Mouse (Mus musculus) forebrain, embryonic 15.5 days (tissue): ENCODE results near the gene Cap1. TPM values are rescaled to one million over a fixed set of nuclear protein-coding genes. Genes with fewer than 3 reads are reported as not detected.

Source experiments
- ATAC-seq: fragments of 200-750 bp; cut with Nextera tagmentation; replicated peaks from 2 replicates; pipeline ENCODE4 v1.8.0; 2017; ENCODE audit warnings: mild to moderate bottlenecking, moderate TSS enrichment, moderate library complexity
- H3K27ac ChIP-seq: fragments of 300-500 bp; sonication (generic); replicated peaks from 2 replicates; pipeline ENCODE4 v1.5.1; 2015; ENCODE audit warnings: mild to moderate bottlenecking, inconsistent platforms
- H3K27me3 ChIP-seq: fragments of 300-500 bp; sonication (generic); 2 replicates; pipeline ENCODE4 v1.6.1; 2015; ENCODE audit warnings: inconsistent platforms
- H3K36me3 ChIP-seq: fragments of 300-500 bp; sonication (generic); 2 replicates; pipeline ENCODE4 v1.6.1; 2015; ENCODE audit warnings: mild to moderate bottlenecking, inconsistent platforms
- H3K4me1 ChIP-seq: fragments of 300-500 bp; sonication (generic); 2 replicates; pipeline ENCODE4 v1.6.1; 2015; ENCODE audit warnings: inconsistent platforms
- H3K4me2 ChIP-seq: fragments of 300-500 bp; sonication (generic); replicated peaks from 2 replicates; pipeline ENCODE4 v1.6.1; 2015; ENCODE audit warnings: mild to moderate bottlenecking, inconsistent platforms
- H3K4me3 ChIP-seq: fragments of 300-500 bp; sonication (generic); 2 replicates; pipeline ENCODE4 v1.5.1; 2015; ENCODE audit warnings: mild to moderate bottlenecking, inconsistent platforms
- H3K9ac ChIP-seq: fragments of 300-500 bp; sonication (generic); replicated peaks from 2 replicates; pipeline ENCODE4 v1.6.1; 2015; ENCODE audit warnings: mild to moderate bottlenecking, inconsistent platforms
- H3K9me3 ChIP-seq: fragments of 300-500 bp; sonication (generic); 2 replicates; pipeline ENCODE4 v1.6.1; 2016; ENCODE audit warnings: inconsistent platforms
- WGBS: fragments of 180-500 bp; shearing (Covaris S2); methylation state at CpG from one replicate; pipeline ENCODE4 v1.1.7; 2015; ENCODE audit warnings: mixed read lengths; 5-methylcytosine and 5-hydroxymethylcytosine counted together
- polyA plus RNA-seq: library from polyadenylated mRNA; unstranded; fragments of >200 nt; fragmentation: Nextera tagmentation; extraction: Ambion mirVana; gene quantifications from 2 replicates; pipeline ENCODE4 v1.2.1, GENCODE M21; 2015

The Cap1 gene
- polyA plus RNA-seq, 1 experiment from 2014 or later: 62.4 TPM

DNA sequence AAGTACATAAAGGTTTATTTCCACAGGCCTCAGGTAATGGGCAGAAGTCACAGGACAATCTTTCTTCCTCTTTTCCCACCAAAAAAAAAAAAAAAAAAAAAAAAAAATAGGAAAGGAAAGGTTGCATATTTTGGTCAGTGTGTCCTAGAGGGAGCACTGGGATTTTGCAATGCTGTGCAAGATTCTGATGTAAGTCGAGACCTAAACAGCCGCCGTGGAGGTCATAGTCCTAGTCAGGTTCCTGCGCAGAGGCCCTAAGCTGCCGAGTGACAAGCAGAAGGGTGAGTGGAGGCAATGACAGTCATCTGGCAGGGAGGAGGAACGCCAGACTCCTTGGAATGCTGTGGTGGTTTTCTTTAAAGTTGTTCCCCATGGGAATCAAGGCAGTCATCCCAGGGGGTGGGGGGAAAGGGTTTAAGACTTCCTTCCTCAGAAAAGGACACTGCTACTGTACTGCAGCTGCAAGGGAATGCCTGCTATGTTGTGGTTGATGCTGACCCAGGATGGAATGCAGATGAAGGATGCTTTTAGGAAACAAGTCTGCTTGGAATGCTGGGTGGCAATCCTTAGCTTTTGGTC, 26.7 kb downstream of the Cap1 start:
- H3K4me3 ChIP-seq: no peak overlapping the region
- no peaks in the 10 kb centered on the region for H3K27me3 ChIP-seq
- H3K9me3 ChIP-seq: no peaks in the 10 kb centered on the region
- no peaks in the 10 kb centered on the region for H3K4me1 ChIP-seq
- no peak overlapping the region for H3K4me2 ChIP-seq
- WGBS: 91% methylated on average over 6 of the region's 6 CpGs
- H3K36me3 ChIP-seq: peaks cover 87% of the 10 kb centered on the region
- ATAC-seq: no peak
- H3K27ac ChIP-seq: no peak overlapping the region
- H3K9ac ChIP-seq: no peak overlapping the region

DNA sequence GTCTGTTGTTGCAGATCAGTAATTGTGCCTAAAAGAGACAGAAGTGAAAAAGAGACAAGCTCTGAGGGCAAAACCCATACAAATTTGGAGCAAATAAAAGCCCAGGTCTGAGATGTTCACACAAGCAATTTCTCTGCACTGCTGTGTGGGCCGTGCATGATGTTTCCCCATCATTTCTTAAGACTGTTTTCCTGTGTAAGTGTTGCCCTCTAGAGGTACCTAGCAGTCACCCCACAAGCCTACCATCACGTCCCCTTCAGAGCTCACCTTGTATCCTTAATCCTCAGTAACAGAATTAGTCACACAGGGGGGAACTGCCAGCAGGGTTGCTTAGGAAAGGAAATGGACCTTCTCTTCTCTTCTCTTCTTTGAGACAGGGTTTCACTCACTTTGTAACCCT, 27.9 kb downstream of the Cap1 start:
- Histone ChIP-seq H3K9me3 (no peaks in the 10 kb centered on the region), H3K36me3 (peaks cover 84% of the 10 kb centered on the region), H3K4me3 (no peak overlapping the region), H3K4me2 (no peak overlapping the region), H3K4me1 (no peaks in the 10 kb centered on the region), H3K9ac (no peak overlapping the region), H3K27me3 (no peaks in the 10 kb centered on the region), H3K27ac (no peak overlapping the region)
- 31% methylated on average over 2 of the region's 2 CpGs for WGBS
- no peak for ATAC-seq

- ATAC-seq: no peak
- H3K36me3 ChIP-seq: peaks cover 75% of the 10 kb centered on the region
- 89% methylated on average over 4 of the region's 4 CpGs for WGBS
- no peak overlapping the region for H3K27ac ChIP-seq
- H3K4me1 ChIP-seq: no peaks in the 10 kb centered on the region
- H3K4me3 ChIP-seq: no peak overlapping the region
- H3K4me2 ChIP-seq: no peak overlapping the region
- H3K27me3 ChIP-seq: no peaks in the 10 kb centered on the region
- no peak overlapping the region for H3K9ac ChIP-seq
- H3K9me3 ChIP-seq: no peaks in the 10 kb centered on the region
Observed at GRCm38 (mm10) chr4:122854770-122855169, 31.1 kb downstream of the Cap1 start.

DNA sequence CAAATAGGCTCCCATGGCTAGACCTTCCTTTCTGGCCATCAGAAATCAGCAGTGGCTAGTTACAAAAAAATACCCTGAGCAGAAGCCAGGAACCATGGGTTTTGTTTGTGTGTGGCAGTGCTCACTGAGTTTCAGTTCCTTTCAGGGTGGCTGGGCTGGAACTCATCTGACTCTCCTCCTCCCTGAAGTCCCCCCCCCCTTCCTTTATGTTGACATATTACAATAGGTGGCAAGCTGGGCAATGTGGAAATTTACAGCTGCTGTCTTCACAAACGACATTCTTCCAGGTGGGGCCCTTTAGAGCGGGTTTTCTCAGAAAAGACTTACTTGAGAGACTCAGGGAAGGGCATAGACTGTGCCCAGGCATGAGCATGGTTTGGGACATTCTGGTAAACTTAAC, 32.2 kb downstream of the Cap1 start:
- H3K4me2 ChIP-seq: no peak overlapping the region
- 69% methylated on average over 2 of the region's 2 CpGs for WGBS
- no peak for ATAC-seq
- H3K4me3 ChIP-seq: no peak overlapping the region
- peaks cover 73% of the 10 kb centered on the region for H3K36me3 ChIP-seq
- H3K9ac ChIP-seq: no peak overlapping the region
- no peaks in the 10 kb centered on the region for H3K27me3 ChIP-seq
- no peaks in the 10 kb centered on the region for H3K4me1 ChIP-seq
- no peaks in the 10 kb centered on the region for H3K9me3 ChIP-seq
- H3K27ac ChIP-seq: no peak overlapping the region

- H3K36me3 ChIP-seq: peaks cover 68% of the 10 kb centered on the region
- no peaks in the 10 kb centered on the region for H3K4me1 ChIP-seq
Observed at GRCm38 (mm10) chr4:122851535-122851934, 34.3 kb downstream of the Cap1 start.

DNA sequence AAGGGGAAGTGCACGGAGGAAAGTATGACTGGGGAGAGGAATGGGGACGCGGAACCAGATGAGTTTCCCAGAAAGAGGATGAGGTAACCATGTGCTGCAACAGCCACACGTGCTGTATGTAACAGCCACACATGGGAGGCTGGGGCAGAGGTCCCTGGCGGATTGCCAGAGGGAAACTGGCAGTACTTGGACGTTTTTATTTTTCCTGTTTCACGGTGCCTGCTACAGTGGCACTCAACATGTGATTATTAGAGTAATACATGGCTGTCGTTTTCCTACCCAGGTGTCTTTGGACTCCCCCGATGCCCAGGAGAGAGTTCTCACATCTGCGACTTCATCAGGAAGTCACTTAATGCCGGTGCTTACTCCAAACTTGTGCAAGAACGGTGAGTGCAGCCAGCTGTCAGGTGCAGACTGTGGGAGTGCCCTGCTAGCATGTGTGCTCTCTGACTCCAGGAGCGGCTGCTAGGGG, 37.7 kb downstream of the Cap1 start:
- no peak overlapping the region for H3K27ac ChIP-seq
- H3K9ac ChIP-seq: no peak overlapping the region
- H3K4me1 ChIP-seq: no peaks in the 10 kb centered on the region
- no peak for ATAC-seq
- 79% methylated on average over 13 of the region's 13 CpGs for WGBS
- H3K4me3 ChIP-seq: no peak overlapping the region
- peaks cover 60% of the 10 kb centered on the region for H3K36me3 ChIP-seq
- no peak overlapping the region for H3K4me2 ChIP-seq
- H3K9me3 ChIP-seq: no peaks in the 10 kb centered on the region
- no peaks in the 10 kb centered on the region for H3K27me3 ChIP-seq

More at GRCm38 (mm10) chr4:122851535-122851934, 34.3 kb downstream of the Cap1 start:
- Histone ChIP-seq H3K9ac (no peak overlapping the region), H3K9me3 (no peaks in the 10 kb centered on the region), H3K4me2 (no peak overlapping the region), H3K27me3 (no peaks in the 10 kb centered on the region), H3K27ac (no peak overlapping the region), H3K4me3 (no peak overlapping the region)
- no peak for ATAC-seq

DNA sequence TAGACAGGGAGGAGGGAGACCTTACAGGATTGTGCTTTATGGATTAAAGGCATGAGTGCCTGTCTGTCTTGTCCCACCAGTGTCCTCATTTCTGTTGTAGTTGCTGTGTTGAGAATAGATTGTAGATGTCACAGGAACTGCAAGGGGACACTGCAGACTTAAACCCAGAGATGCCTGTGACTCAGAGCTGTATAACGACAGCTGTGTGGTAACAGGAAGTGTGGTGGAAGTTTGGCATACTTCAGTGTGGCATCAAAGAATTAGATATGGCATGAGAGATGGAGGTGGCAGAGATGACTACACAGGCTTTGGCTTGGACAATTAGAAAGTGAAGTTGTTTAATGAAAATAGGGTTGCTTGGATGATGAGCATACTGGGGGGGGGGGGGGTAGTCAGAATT, 47.4 kb downstream of the Cap1 start:
- Histone ChIP-seq H3K9ac (no peak overlapping the region), H3K36me3 (peaks cover 11% of the 10 kb centered on the region; the same call in 1 of the 2 replicates), H3K27ac (no peak overlapping the region), H3K4me2 (no peak overlapping the region), H3K4me3 (no peak overlapping the region), H3K27me3 (no peaks in the 10 kb centered on the region), H3K4me1 (peaks cover 32% of the 10 kb centered on the region), H3K9me3 (no peaks in the 10 kb centered on the region)
- WGBS: 93% methylated on average over 1 of the region's 1 CpGs
- no peak for ATAC-seq

DNA sequence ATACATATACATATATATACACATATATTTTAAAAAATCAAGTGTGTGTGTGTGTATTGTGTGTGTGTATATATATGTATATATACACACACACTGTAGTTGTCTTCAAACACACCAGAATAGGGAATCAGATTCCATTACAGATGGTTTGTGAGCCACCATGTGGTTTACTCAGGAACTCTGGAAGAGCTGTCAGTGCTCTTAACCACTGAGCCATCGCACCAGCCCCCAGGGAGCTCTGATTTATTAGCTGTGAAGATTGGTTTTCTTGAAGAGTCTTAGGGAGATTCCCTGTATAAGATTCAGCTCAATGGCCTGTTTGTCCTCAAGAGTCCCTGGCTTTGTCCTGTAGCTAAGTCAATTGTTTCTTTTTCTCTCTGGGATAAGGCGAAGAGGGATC, 47.9 kb downstream of the Cap1 start:
- Histone ChIP-seq H3K27ac (no peak overlapping the region), H3K4me1 (peaks cover 32% of the 10 kb centered on the region), H3K27me3 (no peaks in the 10 kb centered on the region), H3K36me3 (peaks cover 11% of the 10 kb centered on the region; the same call in 1 of the 2 replicates), H3K9ac (no peak overlapping the region), H3K9me3 (no peaks in the 10 kb centered on the region), H3K4me3 (no peak overlapping the region), H3K4me2 (no peak overlapping the region)
- ATAC-seq: no peak
- 73% methylated on average over 2 of the region's 2 CpGs for WGBS

DNA sequence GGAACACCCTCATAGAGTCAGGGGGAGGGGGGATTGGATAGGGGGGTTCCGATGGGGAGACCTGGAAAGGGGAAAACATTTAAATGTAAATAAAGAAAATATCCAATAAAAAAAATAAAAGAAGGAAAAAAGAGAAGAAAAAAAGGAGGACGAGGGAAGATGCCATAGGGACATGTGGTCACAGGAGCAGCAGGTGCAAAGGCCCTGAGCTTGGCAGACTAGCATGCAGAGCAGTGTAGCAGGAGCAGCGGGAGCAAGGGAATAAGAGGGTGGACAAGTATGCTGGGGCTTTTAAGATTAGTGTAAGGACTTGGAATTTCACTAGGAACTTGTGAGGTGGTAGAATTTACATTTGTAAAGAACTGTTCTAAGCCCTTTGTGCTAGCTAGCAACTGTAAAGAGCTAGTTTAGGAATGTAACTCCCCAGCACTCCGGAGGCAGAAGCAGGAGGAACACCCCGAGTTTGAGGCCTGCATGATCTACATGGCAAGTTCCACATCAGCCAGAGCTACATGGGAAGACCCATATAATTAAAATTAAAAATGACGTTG, 48.6 kb downstream of the Cap1 start:
- H3K9me3 ChIP-seq: no peaks in the 10 kb centered on the region
- peak overlapping the region; percentile 79 for H3K4me2 ChIP-seq
- 58% methylated on average over 6 of the region's 6 CpGs for WGBS
- no peaks in the 10 kb centered on the region for H3K27me3 ChIP-seq
- no peak for ATAC-seq
- peaks cover 32% of the 10 kb centered on the region for H3K4me1 ChIP-seq
- H3K27ac ChIP-seq: no peak overlapping the region
- H3K9ac ChIP-seq: no peak overlapping the region
- 0 out of 2 replicates have a peak overlapping the region, but pooled peaks have one; percentile 84 for H3K4me3 ChIP-seq
- H3K36me3 ChIP-seq: peaks cover 7% of the 10 kb centered on the region; the same call in 1 of the 2 replicates

DNA sequence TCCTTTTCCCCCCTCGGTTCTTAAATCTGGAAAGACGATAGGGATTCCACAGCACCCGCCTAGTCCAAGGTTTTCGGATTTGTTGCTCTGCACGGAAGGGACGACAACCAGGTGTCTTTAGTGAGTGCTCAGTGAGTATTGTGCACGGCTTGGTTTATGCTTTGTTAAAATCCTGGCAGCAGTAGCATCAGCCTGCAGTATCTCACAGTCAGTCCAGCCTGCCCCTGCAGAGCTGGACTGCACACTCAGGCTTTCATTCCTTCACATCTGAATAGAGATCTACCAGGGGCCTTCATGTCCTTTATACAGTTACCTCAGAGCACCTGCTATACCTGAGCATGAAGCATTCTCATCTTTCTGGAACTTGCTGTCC, 49.5 kb downstream of the Cap1 start:
- Histone ChIP-seq H3K9ac (peak overlapping the region; percentile 80), H3K4me2 (peak overlapping the region; percentile 79), H3K4me3 (peak overlapping the region; percentile 84), H3K4me1 (peaks cover 37% of the 10 kb centered on the region), H3K9me3 (no peaks in the 10 kb centered on the region), H3K27me3 (no peaks in the 10 kb centered on the region), H3K36me3 (no peaks in the 10 kb centered on the region; the same call in 1 of the 2 replicates), H3K27ac (peak overlapping the region; percentile 88)
- WGBS: 0% methylated on average over 7 of the region's 7 CpGs
- no peak; the same call in 1 of the 2 replicates for ATAC-seq

- WGBS: 2% methylated on average over 31 of the region's 31 CpGs
- H3K4me3 ChIP-seq: peak within 1 kb of the TSS; percentile 84
- no peaks in the 10 kb centered on the region for H3K36me3 ChIP-seq
- no peaks in the 10 kb centered on the region for H3K27me3 ChIP-seq
- peak within 1 kb of the TSS; percentile 80 for H3K9ac ChIP-seq
- ATAC-seq: peak; percentile 92
- peak within 1 kb of the TSS; percentile 88 for H3K27ac ChIP-seq
- peak within 1 kb of the TSS; percentile 79 for H3K4me2 ChIP-seq
- no peaks in the 10 kb centered on the region for H3K9me3 ChIP-seq
- H3K4me1 ChIP-seq: peaks cover 37% of the 10 kb centered on the region
Observed at GRCm38 (mm10) chr4:122835530-122836402, 50.1 kb downstream of the Cap1 start, which contains the start of gene Ppt1. Ppt1 (plus strand) TSS chr4:122836242.

DNA sequence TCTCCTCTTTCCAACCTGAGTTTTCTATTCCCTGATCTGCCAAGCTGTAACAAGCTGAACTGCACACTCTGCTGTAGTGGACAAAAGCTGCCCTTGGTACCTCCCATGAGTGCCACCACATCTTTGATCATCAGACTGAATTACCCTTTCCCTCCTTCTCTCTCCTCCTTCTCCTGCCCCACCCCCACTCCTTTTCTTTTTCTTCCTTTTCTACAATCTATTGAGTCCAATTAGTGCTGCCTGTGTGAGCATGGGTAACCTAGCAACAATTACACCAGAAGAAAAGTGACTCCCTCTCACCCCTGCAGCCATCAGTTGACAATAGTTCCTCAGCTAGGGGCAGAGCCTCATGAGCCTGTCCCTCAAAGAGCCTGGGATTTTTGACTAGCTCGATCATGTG, 54.0 kb downstream of the Cap1 start:
- Histone ChIP-seq H3K9me3 (no peaks in the 10 kb centered on the region), H3K9ac (no peak overlapping the region), H3K4me3 (no peak overlapping the region), H3K27me3 (no peaks in the 10 kb centered on the region), H3K36me3 (no peaks in the 10 kb centered on the region), H3K4me1 (peaks cover 21% of the 10 kb centered on the region), H3K4me2 (no peak overlapping the region), H3K27ac (no peak overlapping the region)
- ATAC-seq: no peak; the same call in 1 of the 2 replicates
- WGBS: 6% methylated on average over 1 of the region's 1 CpGs
